Mouse (Mus musculus): ENCODE results near the gene Rnf220. TPM values are rescaled to one million over a fixed set of nuclear protein-coding genes. Genes with fewer than 3 reads are reported as not detected.

Gene Rnf220
- polyA plus RNA-seq, 1 experiment: 112 TPM

GRCm38 (mm10) chr4:117356223-117356622, 140.6 kb downstream of the Rnf220 start:
- no peak for TF ChIP-seq GATA1 (IDR thresholded peaks at IDR 0.05; ENCODE audit: low read length)

GRCm38 (mm10) chr4:117354651-117355050, 142.2 kb downstream of the Rnf220 start:
- no peak for TF ChIP-seq GATA1 (IDR thresholded peaks at IDR 0.05; ENCODE audit: low read length)

GRCm38 (mm10) chr4:117352957-117353356, 143.9 kb downstream of the Rnf220 start:
- TF ChIP-seq GATA1 (IDR thresholded peaks at IDR 0.05; ENCODE audit: low read length): no peak

GRCm38 (mm10) chr4:117352071-117352470, 144.8 kb downstream of the Rnf220 start:
- no peak for TF ChIP-seq GATA1 (IDR thresholded peaks at IDR 0.05; ENCODE audit: low read length)

GRCm38 (mm10) chr4:117350139-117350693, 146.6 kb downstream of the Rnf220 start:
- no peak for TF ChIP-seq GATA1 (IDR thresholded peaks at IDR 0.05; ENCODE audit: low read length)

DNA sequence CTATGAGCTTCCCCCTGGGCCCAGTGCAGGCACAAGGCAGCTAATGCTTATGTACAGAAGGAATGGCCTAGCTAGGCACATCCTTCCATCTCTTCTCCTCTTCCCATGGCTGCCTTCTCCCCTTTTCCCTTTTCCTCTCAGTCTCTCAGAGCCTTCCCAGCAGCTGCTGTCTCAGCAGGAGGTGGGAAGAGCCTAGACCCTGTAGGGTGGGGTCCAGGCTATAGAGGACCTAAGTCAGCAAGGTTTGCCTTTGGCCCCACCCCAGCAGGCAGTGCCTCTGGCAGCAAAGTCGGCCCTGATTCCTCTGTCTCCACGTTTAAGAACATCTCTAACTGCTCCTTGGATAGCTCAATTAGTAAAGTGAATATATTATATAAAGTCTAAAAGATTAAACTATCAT, 147.5 kb downstream of the Rnf220 start:
- TF ChIP-seq GATA1 (IDR thresholded peaks at IDR 0.05; ENCODE audit: low read length): no peak

DNA sequence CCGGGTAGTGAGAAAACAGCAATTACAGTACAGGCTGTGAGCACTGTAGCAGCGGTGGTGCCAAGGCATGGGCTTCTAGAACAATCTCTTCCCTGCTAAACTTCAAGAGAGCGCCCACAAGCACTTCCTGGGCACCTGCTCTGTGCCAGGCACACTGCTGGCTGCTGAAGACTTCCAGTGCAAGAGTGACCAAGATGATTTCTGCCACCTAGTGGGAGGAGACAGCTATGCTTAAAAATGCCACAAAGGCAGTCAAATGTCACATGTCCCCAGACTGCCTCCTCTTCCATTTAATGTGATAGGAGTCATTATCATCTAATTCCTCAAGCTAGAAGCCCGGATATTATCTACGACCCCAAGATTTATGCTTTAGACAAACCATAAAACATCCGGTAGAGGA, 150.8 kb downstream of the Rnf220 start:
- TF ChIP-seq GATA1 (IDR thresholded peaks at IDR 0.05; ENCODE audit: low read length): no peak

DNA sequence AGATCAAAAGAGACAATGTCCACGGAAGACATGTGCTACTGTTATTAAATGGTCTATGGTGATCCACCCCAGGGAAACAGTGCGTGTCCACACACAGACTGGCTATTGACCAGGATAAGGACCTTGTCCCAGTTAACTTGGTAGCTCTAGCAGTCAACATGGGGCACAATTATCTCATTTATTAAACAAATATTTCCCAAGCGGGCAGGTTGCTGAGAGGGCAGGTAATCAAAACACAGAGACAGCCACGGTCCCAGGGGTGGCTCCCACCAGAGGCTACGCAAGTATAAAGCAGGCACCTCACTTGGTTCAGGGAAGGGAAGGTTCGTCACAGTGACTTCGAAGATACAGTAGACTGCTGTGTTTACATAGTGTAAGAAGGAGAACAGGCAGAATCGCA, 153.5 kb downstream of the Rnf220 start:
- no peak for TF ChIP-seq GATA1 (IDR thresholded peaks at IDR 0.05; ENCODE audit: low read length)

DNA sequence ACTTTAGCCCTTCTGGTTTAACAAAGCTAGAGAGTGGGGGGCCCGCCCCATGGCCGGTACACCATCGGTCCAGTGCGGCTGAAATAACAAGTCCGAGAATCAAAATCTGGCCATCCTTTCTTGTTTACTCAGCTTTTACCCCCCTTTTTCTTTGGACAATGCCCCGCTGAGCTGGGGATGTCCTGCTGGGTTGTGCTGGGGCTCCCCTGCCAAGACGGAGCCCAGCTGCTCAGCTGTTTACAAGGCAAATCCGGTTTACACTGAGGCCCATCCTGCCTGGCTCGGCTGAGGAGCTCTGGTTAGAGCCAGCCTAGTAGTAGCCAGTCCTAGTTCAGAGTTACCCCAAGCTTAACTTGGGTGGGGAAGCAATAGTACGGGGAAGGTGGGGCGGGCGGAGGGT, 154.1 kb downstream of the Rnf220 start:
- no peak for TF ChIP-seq GATA1 (IDR thresholded peaks at IDR 0.05; ENCODE audit: low read length)

- TF ChIP-seq GATA1 (IDR thresholded peaks at IDR 0.05; ENCODE audit: low read length): no peak
These were observed 155.6 kb downstream of the Rnf220 start for GRCm38 (mm10) chr4:117341282-117341681.

- TF ChIP-seq GATA1 (IDR thresholded peaks at IDR 0.05; ENCODE audit: low read length): no peak
These were observed 157.1 kb downstream of the Rnf220 start for GRCm38 (mm10) chr4:117339796-117340195.

DNA sequence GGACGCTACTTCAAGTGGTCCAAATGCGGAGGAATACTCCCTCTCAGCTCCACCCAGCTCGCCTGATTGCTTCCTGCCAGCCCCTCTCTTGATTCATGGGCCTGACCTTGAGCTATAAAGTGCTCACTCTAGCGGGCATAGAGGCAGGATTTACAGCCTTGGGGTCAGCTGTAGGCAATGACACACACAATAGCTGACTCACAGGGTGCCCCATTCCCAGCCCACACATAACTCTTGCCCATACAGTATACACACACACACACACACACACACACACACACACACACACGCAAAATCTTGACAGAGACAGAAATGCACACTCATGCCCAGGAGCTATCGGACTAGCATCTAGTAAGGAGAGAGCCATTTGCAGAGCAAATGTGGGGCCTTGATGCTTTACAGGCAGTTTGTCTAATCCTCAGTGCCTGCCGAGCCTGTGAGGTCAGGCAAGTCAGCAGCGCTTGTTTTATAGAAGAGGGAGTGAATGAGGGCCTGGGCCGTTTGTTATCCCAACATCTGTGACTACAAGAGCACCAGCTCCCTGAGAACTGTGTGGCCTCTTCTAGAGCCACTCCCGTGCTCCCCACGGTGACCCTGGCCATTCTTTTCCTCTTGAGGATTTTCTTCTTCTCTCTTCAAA, 165.9 kb downstream of the Rnf220 start:
- no peak for TF ChIP-seq GATA1 (IDR thresholded peaks at IDR 0.05; ENCODE audit: low read length)

DNA sequence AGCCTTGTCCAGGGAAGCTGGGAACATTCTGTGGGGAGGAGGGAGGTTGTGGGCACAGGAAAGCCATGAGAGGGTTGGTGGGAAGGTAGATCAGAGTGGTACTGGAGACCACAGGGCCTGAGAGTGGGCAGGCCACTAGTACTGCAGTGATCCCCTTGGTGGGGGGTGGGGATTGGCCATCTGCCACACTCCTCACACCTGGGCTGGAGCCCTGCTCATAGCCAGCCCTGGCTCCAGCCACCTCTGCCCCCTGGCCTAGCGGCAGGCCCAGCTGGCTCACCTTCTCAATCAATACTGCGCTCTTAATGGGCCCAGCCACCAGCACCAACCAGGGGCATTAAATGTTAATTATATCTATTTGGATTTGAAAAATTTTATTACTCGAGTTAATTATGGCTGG, 166.7 kb downstream of the Rnf220 start:
- TF ChIP-seq GATA1 (IDR thresholded peaks at IDR 0.05; ENCODE audit: low read length): no peak

GRCm38 (mm10) chr4:117326915-117327314, 169.9 kb downstream of the Rnf220 start:
- TF ChIP-seq GATA1 (IDR thresholded peaks at IDR 0.05; ENCODE audit: low read length): no peak

GRCm38 (mm10) chr4:117325076-117325475, 171.8 kb downstream of the Rnf220 start:
- TF ChIP-seq GATA1 (IDR thresholded peaks at IDR 0.05; ENCODE audit: low read length): no peak

DNA sequence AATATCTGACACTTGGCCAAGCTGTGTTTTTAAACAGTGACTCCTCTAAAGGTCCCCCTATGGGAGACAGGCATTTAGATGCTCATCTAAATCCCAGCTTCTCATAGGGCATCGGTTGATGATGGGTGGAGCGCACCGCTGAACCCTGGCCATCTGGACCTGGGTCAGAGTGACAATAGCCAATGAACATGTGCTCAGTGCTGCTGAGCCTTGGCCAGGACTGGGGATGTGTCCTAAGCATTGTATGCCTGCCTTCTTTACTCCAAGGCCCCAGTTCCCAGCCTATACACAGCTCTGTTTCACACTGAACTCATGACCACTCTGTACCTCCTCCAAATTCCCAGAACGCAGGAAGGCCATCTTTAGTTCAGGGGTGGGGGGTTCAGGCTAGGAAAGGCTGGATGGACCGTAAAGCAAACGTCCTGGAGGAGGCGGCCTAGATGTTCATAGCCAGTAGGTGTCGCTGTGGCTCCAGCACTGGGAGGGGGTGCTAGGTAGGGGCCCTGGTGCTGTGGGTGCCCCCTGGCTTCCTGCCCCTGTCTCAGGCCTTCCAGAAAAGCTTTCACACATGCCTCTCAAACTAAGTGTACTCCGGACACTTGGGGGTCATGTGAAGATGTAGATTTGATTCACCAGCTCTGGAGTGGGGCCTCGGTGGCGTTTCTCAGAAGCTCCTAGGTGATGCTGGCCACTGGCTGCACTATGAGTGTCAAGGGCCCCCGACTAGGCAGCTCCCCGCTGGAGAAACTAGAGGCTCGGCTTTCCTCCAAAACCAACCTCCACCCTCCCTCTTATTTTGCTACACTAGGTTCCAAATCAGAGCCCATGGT, 173.1 kb downstream of the Rnf220 start:
- no peak for TF ChIP-seq GATA1 (IDR thresholded peaks at IDR 0.05; ENCODE audit: low read length)

- TF ChIP-seq GATA1 (IDR thresholded peaks at IDR 0.05; ENCODE audit: low read length): no peak
These were observed 175.8 kb downstream of the Rnf220 start for GRCm38 (mm10) chr4:117321011-117321410.
